Mouse (Mus musculus): ENCODE results near the gene Baiap2l1.

Baiap2l1 gene

DNA sequence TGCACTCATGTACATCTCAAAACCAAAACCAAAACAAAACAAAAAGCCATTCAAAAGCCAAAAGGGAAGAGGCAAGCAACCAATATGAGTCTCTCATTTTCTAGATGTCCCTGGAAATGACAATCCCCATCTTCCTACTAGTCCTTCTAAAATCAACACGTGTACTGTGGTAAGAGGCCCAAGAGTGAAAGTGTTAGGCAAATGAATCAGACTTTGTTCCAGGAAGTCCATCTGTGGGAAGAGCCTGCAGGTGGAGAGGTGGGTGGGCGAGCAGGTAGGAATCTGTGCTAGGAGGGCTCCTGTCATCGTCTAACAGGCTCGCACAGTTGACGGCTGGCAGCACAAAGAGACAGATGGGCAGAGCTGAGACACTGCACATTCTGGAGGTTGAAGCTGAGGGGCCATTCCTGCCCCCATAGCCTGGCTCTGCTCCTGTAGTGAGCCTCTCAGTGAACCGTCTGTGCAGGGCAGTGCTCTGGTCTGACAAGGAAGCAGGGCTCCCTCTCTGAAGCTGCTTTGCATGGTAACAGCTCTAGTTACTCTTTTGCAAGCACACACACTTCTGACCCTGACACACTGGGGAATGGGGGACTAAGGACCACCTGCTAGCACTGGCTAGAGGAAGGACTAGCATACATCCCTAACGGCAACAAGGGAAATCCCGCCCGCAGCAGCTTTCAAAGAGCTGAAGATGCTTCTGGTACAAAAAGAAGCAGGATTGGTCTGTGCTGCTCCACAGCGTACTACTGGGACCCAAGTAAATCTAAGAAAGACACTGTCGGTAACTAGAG, 75.2 kb downstream of the Baiap2l1 start:
- DNase-seq: peak; percentile 88

DNA sequence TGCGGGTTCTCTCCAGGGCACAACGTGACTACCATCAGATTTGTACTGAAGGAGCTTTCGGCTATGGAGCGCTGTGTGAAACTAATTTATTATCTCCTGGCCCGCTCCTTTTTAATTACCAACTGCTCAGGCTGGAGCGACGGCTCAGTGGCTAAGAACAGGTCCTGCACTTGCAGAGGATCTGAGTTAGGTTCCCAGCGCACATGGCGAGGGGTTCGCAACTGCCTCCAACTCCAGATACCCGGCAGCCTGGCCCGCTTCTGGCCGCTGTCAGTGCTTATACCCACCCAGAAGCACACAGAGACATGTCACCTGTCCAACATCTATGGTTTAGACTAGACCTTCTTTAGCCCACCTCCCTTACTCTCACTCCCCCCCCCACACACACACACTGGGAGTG, 78.0 kb downstream of the Baiap2l1 start:
- peak; percentile 80 for DNase-seq

DNA sequence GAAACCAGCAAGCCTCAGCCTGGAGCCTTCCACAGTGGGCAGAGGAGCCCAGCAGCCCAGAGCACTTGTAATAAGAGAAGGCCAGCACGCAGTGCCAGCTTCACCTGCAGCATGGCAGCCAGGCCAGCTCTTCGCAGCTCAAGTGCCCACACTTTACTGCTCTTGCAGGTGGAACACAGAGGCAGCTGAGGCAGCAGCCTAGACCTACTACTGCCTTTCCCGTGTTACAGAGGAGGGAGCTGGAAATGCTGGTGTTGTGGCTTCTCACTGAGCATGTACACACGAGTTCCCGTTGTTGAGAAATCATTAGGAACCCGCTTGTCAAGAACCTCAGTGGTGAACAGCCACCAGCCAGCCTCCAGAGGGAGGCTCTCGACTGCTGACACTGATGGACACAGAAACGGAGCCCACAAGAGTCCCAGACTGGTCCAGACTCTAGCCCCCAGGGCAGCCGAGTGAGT, 78.8 kb downstream of the Baiap2l1 start:
- peak; percentile 81 for DNase-seq

DNA sequence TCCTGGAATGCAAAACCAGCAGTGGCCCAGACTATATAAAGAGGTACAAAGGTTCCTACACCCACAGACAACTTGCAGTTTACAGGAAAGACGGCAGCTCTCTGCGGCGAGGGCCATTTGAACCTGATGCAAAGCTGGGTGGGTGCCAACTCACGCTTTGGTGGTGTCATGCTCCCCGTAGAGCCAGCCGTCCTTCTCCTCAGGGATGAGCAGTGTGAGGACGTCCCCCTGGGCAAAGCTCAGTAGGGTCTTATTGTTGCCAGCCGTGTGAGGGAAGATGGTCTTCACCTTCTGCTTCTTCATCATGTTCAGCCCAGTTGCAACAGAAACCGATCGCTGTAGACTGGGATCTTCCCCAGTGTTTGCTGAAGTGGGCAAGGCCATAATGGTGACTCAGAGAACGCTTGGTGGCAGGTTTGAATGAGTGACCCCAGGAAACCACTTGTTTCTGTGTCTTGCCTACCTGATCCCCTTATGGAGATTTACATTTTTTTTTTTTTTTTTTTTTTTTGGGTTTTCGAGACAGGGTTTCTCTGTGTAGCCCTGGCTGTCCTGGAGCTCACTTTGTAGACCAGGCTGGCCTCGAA, 79.4 kb downstream of the Baiap2l1 start:
- peak; percentile 89 for DNase-seq

DNA sequence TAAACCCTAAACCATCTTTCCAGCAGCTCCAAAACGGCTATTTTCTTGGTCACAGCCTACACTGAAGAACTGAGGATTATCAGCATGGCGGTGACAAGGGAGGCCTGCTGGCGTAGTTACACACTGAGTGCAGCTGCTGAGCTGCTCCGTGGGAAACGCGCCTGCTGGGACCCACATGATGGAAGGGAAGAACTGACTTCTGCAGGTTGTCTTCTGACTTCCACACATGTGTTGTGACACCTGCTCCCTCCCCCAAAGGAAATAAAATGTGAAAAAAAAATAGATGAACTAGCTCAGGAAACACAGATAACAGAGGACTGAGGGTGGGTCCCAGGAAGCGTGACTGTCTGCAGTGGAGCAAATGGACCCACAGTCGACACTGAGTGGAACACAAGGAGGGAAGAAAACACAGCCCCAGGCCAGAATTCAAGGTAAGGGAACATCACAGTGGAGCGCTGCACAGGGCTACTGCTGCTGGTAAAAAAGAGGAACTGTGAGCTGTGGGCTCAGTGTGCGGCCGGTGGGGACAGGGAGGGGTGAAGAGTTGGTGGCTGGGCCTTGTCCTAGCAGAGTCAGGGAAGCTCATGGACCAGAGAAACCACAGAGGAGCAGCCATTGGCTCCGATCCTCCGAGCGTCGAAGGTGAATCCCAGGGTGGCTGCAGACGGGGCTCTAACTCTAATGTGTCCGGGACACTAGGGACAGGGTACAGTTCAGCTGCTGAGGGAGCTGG, 80.8 kb downstream of the Baiap2l1 start:
- DNase-seq: peak; percentile 96

DNA sequence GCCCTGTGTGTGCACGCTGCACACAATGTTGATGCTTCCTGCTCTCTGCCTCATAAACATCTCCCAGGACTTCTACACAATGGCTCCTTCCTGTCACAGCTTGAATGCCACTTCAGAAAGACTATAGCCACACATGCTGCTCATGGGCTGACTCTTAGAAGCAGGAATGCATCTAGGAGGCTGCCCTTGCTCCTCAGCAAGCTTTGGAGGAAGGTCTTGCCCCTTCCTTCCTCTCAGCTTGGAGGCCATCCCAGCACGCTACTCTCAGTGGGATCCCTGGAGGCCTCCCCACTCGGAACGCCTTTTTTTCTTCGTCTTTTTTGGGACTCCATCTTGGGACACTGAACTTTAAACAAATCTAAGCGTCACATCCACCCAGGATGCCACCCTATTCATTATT, 83.0 kb downstream of the Baiap2l1 start:
- DNase-seq: peak; percentile 93

DNA sequence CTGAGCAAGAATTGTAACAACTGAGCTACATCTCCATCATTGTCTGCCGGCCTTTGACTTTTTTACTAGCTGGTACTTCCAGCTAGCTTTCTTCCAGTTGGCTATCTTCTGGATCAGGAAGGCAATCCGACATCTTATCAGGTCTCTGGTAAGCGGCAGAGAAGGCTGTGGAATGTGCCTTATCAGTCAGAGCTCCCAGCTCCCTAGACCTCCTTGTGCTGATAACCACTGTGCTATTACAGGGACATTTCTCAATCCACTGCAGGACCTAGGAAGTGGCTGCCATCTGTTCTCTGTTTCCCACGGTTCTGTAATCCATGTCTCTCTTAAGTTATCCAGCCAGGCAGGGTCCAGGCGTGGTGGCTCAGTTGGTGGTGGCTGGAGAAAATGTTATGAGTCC, 86.1 kb downstream of the Baiap2l1 start:
- DNase-seq: peak; percentile 95

DNA sequence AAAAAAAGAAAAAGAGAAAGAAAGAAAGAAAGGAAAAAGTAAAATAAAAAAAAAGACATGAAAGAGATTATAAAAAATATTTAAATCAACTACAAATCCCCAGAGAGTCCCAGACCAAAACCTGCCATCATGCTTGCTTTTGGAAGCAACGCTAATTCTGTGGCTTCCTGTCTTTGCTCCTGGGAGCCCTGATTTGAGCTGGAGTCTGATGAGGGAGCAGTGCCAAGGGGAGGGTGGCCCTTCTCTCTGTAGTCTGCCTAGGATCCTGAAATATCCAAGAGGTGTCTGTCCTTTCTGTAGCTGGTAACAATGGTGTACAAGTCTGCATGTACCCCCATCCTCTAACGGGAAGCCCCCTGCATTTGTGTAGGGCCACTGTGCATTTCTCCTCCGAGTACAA, 86.8 kb downstream of the Baiap2l1 start:
- peak; percentile 95 for DNase-seq

DNA sequence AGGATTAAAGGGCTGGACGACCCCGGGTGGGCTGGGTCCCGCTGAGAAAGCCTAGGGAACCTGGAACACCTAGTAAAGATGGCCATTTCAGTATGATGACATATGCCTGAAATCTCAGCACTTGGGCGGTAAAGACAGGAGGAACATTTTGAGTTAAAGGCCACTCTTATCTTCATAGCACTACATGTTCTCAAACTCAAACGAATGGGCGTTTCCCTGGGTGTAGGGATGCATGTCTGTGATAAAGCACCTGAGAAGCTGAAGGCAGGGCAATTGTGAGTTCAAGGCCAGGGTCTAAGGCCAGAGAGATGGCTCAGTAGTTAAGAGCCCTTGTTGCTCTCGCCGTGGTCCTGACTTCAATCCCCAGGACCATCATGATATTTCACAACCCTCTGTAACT, 87.5 kb downstream of the Baiap2l1 start:
- no peak for DNase-seq

DNA sequence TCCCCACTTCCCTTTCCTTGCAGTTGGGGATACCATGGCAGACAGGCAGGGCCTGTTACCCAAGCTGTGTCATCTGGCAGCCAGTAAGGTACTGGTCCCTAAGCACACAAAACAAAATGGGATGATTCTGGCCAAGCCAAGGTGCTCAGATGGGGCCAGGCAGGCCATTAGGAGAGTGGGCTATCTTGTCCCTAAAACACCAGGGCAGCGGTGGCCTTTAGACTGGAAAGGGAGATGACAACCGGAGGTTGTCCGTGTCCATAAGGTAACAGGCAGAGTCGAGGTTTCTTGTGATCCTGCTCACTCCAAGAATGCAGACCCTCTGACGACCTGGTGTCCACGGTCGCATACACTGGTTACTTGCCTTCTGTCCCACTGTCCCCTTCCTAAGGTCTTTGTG, 88.0 kb downstream of the Baiap2l1 start:
- peak; percentile 88 for DNase-seq

DNA sequence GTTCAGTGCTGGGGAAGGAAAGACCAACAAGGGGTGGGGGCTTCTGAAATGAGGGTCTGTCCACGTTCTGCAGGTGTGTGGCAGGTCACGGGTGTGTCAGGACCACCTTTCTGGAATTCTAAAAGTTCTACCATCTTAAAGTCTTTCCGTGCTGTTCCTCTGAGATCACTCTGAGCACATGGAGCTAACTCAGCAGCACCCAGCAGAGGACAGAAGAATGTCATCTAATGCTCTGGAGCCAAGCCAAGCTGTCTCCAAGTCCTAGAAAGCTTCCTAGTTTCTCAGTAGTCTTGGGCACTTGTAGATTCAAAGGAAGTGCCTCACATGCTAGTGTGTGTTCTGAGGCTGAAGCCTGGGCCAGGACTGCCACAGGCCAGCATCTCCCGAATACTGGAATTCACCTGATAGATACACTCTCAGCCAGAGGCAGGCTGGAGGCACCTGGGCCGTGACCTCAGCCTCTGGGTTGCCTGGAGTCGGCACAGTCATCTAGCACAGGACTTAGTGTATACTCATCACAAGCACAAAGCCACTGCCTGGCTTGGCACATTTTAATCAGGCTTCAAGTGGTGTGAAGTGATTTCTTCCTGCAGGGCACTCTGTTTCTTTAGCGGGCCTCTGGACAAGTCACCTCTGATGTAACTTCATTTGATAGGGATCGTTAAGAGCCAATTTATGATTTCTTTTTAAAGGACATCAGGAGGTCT, 90.2 kb downstream of the Baiap2l1 start:
- peak; percentile 95 for DNase-seq

DNA sequence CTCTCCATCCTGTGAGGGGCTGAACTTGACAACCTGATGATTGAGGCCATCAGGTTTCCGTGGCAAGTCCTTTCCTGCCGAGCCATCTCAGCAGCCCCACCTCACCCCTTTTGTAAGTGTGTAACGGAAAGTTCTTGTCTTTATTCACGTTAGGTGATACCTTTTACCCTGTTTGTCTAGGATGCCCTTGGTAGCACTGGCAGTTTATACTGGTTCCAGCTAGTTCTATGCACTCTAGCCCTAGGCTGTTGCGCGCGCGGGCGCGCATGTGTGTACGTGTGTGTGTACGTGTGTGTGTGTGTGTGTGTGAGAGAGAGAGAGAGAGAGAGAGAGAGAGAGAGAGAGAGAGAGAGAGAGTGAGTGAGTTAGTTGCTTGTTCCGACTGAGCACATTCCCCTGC, 94.4 kb downstream of the Baiap2l1 start:
- no peak for DNase-seq

DNA sequence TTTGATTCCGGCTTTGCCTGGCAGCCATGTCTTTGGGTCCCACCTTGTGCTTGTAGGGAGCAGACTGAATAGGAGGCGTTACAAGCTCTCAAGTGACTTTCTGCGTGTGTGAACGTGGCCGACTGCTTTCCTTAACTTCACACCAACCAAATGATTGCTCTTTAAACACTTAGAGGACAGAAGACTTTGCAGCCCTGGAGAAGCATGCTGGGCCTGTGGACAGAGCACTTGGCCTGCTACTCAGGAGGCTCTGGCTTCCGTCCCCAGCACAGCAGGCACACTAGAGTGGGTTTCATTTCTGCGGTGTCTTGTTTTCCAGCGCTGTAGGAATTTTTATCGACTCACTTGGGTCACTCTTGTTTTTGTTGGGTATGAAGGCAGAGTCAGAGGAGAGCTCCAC, 94.8 kb downstream of the Baiap2l1 start:
- DNase-seq: no peak

DNA sequence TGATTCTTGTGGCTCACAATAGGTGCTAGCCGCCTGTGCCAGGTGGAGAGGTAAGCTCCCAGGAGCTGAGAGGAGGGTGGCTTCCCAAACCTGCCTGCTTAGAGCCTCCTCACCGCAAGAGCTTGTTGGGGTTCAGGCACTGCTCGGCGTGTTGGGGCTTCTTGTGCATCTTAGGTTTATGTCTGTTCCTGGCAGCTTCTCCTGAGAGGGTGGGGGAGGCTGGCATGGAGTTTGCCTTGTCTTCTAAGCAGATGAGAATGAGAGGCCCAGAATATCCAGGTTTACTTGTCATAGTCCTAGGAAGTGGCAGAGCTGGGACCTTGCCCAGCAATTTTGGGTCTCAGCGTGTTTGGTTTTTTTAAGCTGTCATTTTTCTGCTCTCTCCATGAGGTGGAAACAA, 96.1 kb downstream of the Baiap2l1 start:
- peak; percentile 89 for DNase-seq

DNA sequence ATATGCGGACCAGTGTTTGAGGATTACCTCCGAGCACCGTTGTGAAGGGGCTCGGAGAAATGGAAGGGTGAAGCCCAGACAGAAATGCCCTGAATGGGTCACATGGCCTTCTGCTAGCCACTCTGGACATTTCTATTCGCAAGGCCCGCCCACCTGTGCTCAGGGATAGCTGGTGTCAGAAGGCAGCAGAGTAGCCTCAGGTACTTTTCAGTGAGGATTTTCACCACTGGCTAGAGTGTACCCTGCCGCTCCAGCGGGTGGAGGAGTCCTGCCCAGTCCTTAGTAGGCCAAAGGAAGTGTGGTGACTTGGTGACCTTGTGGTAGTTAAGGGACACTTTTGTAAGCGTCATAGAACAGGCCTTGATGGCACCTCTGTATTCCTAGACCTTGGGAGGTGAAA, 96.6 kb downstream of the Baiap2l1 start:
- DNase-seq: peak; percentile 91

DNA sequence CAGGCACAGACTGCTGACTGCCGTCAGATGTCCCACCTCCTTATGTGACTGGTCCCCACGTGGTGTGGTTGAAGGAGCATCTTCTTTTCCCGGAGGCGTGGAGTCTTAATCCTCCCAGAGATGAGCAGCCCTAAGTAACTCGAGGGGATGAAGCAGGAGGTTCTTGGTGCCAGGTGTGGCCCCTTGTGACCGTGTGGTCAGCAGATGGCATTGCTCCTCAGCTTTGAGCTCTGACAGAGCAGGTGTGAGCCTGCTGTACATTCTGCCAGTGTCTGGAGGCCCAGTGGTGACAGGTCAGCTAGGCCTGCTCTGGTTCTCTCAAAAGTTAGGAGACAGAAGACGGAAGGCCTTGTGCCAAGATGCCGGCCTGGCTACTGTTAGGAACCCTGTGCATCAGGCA, 97.4 kb downstream of the Baiap2l1 start:
- DNase-seq: peak; percentile 92

DNA sequence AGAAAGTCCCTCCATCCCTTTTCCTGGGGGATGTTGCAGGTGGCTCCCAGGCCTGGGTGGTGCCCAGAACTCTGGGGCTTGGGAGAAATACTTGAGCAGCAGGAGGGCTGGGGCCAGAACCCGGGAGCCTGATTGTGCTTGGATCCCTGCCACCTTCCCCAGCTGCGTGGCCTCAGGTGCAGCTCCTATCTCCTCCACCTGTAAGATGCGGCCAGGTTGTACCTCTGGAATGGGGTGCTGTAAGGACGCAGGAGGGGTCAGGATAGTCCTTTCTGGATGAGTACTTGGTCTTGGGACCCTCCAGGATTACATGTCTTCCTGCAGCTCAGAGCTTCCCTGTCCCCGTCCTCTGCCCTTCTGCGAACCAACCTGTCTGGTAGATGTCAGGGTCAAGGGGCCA, 98.7 kb downstream of the Baiap2l1 start:
- DNase-seq: peak; percentile 91

DNA sequence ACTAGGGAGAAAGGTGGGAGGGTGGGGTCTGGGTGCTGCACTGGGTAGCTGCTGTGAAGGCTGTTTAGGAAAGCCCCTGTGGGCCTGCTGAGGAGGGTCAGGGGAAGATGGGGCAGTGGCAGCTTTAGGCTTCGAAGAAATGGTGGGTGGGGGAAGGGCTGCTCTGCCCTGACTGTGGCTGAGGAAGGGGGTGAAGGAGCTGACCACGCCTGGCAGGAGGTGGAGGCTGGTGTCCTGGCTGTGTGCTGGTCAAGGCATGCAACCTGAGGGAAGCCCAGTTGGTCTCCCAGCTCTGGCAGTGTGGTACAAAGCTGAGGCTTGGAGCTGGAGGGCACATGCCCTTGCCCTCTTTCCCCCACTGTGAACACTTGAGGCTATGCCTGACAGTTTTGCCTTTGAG, 99.2 kb downstream of the Baiap2l1 start:
- DNase-seq: peak; percentile 95

DNA sequence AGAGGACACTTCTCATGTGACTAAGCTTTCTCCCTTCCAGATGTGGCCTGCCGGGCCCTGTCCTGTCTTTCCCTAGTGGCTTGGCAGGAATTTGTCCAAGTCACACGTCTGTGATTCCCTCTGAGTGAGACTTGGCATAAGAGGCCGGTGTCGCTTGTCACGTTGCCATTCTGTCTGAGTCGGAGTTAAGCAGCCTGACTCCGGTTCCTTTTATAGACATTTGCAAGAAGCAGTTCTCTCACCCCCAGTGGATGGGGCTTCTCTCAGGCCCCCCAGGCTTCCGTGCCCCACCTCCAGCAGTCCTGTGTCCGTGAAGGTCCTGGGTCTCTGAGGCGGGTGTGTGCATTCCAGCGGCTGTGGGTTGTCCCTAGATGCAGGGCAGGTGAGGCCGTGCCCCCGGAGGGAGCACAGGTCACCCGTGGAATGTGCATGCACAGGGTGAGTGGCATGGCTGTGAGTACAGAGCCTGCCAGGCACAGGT, 99.7 kb downstream of the Baiap2l1 start:
- peak; percentile 98 for DNase-seq

DNA sequence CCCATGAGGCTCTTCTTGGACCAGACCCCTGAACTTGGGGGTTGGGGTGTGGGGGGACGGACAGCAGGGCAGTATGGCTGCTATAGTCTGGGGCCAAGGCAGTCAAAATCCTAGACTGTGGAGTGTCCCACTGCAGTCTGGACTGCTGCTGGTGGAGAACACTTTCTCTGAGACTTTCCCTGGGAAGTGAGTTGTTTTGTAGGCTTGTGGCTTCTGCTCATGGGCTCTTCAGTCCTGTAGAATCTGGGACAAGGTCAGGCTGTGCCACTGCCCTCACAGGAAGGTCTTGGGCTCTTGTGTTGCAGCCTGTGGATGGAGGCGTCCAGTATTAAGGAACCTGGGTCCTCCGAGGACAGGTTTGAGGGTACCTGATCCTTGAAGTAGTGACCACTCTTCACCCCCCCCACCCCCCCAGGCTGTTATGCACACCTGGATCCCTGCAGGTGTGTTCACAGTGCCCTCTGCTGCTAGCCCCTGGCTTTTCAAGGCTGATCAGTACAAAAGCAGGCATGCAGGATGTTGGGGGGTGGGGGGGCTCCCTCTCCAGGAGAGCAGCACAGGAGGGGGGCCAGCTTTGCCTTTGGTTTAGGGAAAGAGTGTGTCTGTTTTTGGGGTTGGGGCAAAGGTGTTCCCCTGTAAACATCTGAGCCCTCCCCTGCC, 100.3 kb downstream of the Baiap2l1 start:
- no peak for DNase-seq

DNA sequence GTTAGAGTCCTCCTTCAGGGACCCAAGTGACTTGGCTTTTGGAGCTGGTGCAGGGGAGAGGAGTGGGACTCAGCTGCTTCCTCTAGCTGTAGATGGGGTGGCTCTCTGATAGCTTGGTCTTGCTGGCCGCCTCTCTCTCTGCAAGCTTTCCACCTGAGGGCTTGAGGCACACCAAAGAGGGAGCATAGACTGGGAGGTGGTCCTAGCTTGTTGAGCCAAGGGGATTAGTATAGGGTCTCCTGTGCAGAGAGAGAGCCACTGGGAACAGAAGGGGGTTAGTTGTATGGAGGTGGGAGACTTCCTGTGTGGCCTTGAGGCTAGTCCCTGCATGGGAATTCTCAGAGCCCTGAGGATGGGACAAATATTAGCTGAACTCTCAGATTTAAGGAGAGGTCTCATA, 101.0 kb downstream of the Baiap2l1 start:
- DNase-seq: peak; percentile 91

DNA sequence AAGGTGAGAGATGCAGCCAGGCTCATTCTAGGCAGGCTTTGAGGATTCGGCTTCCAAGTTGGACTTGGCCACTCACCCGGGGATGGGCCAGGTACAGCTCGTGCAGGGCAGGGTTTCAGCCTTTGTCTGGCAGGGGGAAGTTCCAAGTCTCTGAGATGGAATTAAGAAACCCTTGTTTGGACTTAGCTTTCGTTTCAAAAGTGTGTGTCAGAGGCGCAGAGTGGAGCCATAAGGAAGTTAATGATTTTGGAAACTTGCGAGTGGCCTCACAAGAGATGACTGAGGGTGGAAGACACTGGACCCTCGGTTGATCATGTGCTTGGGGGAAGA, 101.4 kb downstream of the Baiap2l1 start:
- DNase-seq: no peak

All from heart, adult 11 months (tissue).